Mouse (Mus musculus): ENCODE results near the gene 1700102P08Rik. TPM values are rescaled to one million over a fixed set of nuclear protein-coding genes. Genes with fewer than 3 reads are reported as not detected.

Gene 1700102P08Rik
- polyA plus RNA-seq, 1 experiment = 0.34 TPM

Other genes starting within 250 kb of the 1700102P08Rik start
- gene Bsn, start 202.4 kb upstream of the 1700102P08Rik start, polyA plus RNA-seq (2012; rRNA removed) = 1.5 and 1.9 TPM in 2 replicates
- gene Dag1, start 128.8 kb upstream of the 1700102P08Rik start, polyA plus RNA-seq (2012; rRNA removed) = 60.0 and 110 TPM in 2 replicates
- gene Nicn1, start 102.4 kb upstream of the 1700102P08Rik start, polyA plus RNA-seq (2012; rRNA removed) = 26.4 and 27.3 TPM in 2 replicates
- 37.3 and 45.6 TPM in 2 replicates for gene Amt, start 96.0 kb upstream of the 1700102P08Rik start, polyA plus RNA-seq (2012; rRNA removed)
- gene Rhoa, start 86.7 kb upstream of the 1700102P08Rik start, polyA plus RNA-seq (2012; rRNA removed) = 151 and 208 TPM in 2 replicates
- 78.7 and 101 TPM in 2 replicates for gene Tcta, start 86.6 kb upstream of the 1700102P08Rik start, polyA plus RNA-seq (2012; rRNA removed)
- gene Gpx1, start 53.9 kb upstream of the 1700102P08Rik start, polyA plus RNA-seq (2012; rRNA removed) = 823 and 905 TPM in 2 replicates
- gene Usp4, start 45.0 kb upstream of the 1700102P08Rik start, polyA plus RNA-seq (2012; rRNA removed) = 66.8 and 69.5 TPM in 2 replicates
- 0.04 and 0.16 TPM in 2 replicates for gene Ccdc36, start 35.7 kb downstream of the 1700102P08Rik start, polyA plus RNA-seq (2012; rRNA removed)
- gene BC048562, start 43.7 kb downstream of the 1700102P08Rik start, polyA plus RNA-seq (2012; rRNA removed) = not detected in 2 replicates
- gene Ccdc71, start 67.7 kb downstream of the 1700102P08Rik start, polyA plus RNA-seq (2012; rRNA removed) = 21.5 and 23.2 TPM in 2 replicates
- 56.8 and 58.8 TPM in 2 replicates for gene Klhdc8b, start 68.8 kb downstream of the 1700102P08Rik start, polyA plus RNA-seq (2012; rRNA removed)
- 174 and 220 TPM in 2 replicates for gene Lamb2, start 86.9 kb downstream of the 1700102P08Rik start, polyA plus RNA-seq (2012; rRNA removed)
- gene Usp19, start 97.8 kb downstream of the 1700102P08Rik start, polyA plus RNA-seq (2012; rRNA removed) = 150 and 161 TPM in 2 replicates
- 248 and 249 TPM in 2 replicates for gene Qars, start 114.9 kb downstream of the 1700102P08Rik start, polyA plus RNA-seq (2012; rRNA removed)
- gene Qrich1, start 124.0 kb downstream of the 1700102P08Rik start, polyA plus RNA-seq (2012; rRNA removed) = 92.2 and 108 TPM in 2 replicates
- 79.5 and 90.1 TPM in 2 replicates for gene Impdh2, start 167.5 kb downstream of the 1700102P08Rik start, polyA plus RNA-seq (2012; rRNA removed)
- 49.3 and 63.1 TPM in 2 replicates for gene Ndufaf3, start 174.6 kb downstream of the 1700102P08Rik start, polyA plus RNA-seq (2012; rRNA removed)
- 197 and 214 TPM in 2 replicates for gene Dalrd3, start 177.1 kb downstream of the 1700102P08Rik start, polyA plus RNA-seq (2012; rRNA removed)
- 48.1 and 59.1 TPM in 2 replicates for gene Wdr6, start 185.9 kb downstream of the 1700102P08Rik start, polyA plus RNA-seq (2012; rRNA removed)
- gene P4htm, start 204.9 kb downstream of the 1700102P08Rik start, polyA plus RNA-seq (2012; rRNA removed) = 9.5 and 11.4 TPM in 2 replicates

All from gonadal fat pad, adult 2 months (tissue).